Comparison of ENCODE assay signal across 8 mouse cellular contexts in the genomic region with DNA sequence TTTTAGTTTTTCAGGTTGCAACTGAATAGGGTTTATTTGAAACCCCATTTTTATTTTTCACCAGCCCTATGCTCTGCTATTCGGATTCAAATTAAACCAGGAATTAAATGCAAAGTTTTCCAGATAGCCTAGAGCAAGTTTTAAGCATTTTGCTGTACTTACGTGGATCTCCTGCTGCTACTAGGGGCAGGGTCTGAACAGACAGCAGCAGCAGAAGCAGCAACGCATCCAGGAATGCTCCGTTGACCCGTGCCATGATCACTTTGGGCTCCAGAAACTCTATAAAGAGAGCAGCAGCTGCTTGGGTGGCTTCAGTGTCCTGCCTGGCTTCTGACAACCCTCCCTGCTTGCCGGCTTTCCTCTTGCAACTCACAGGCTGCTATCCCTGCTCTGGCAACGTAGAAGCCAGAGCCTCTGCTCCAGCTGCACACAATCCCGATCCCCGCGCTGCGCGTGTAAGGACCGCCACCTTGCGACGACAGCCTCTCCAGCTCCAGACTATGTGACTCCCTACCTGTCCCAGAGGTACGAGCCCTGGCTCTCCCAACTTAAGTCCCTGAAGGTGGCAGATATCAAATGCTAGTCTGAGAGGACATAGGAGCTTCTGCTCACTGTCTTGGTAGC. TPM values are rescaled to one million over a fixed set of nuclear protein-coding genes. Genes with fewer than 3 reads are reported as not detected.
A peak's percentile ranks its signal among the peaks of the same experiment; 100 is the strongest.
DNase-seq lines count a peak whose midpoint lies in the region; ATAC-seq lines count a peak whose summit lies in the region.

Gene Cntnap3 (minus strand): TSS at position 371 of the 624 bp plus-strand sequence.

- no peaks in the 10 kb centered on the region for H3K4me1 ChIP-seq in embryonic facial prominence, embryonic 13.5 days
- H3K4me1 ChIP-seq in intestine, embryonic 16.5 days (ENCODE audit: control insufficient read depth, insufficient read depth, low read length), result no peaks in the 10 kb centered on the region
- H3K4me1 ChIP-seq in limb, embryonic 12.5 days (replicated peaks), result no peaks in the 10 kb centered on the region

- H3K4me3 ChIP-seq in embryonic facial prominence, embryonic 13.5 days, result 0 out of 2 replicates have a peak within 1 kb of the TSS, but pooled peaks have one; percentile 17
- peak within 1 kb of the TSS; percentile 20; the same call in 1 of the 2 replicates for H3K4me3 ChIP-seq in intestine, embryonic 16.5 days (ENCODE audit: low read length)
- H3K4me3 ChIP-seq in limb, embryonic 12.5 days (replicated peaks), result peak within 1 kb of the TSS; percentile 26

- WGBS in embryonic facial prominence, embryonic 13.5 days, result 7% methylated on average over 16 of the region's 16 CpGs
- WGBS in intestine, embryonic 16.5 days, result 11% methylated on average over 16 of the region's 16 CpGs
- WGBS in limb, embryonic 12.5 days, result 10% methylated on average over 16 of the region's 16 CpGs

- DNase-seq in kidney, adult 9 months, result peak; percentile 7
- DNase-seq in kidney, adult 8-10 months, result no peak
- peak; percentile 50 for DNase-seq in retina, embryonic 14.5 days (ENCODE audit: low spot score)
- no peak for DNase-seq in urinary bladder, postnatal 25 days (ENCODE audit: low spot score)

- H3K27me3 ChIP-seq in embryonic facial prominence, embryonic 13.5 days, result no peaks in the 10 kb centered on the region
- no peaks in the 10 kb centered on the region for H3K27me3 ChIP-seq in intestine, embryonic 16.5 days (replicated peaks; ENCODE audit: control insufficient read depth, insufficient read depth, low read length)
- H3K27me3 ChIP-seq in limb, embryonic 12.5 days, result 0 out of 2 replicates have a peak, but pooled peaks cover 3% of the 10 kb centered on the region

- no peaks in the 10 kb centered on the region; the same call in 1 of the 2 replicates for H3K9me3 ChIP-seq in embryonic facial prominence, embryonic 13.5 days
- no peaks in the 10 kb centered on the region for H3K9me3 ChIP-seq in intestine, embryonic 16.5 days (ENCODE audit: control insufficient read depth, low read length)
- H3K9me3 ChIP-seq in limb, embryonic 12.5 days, result peaks cover 6% of the 10 kb centered on the region; the same call in 1 of the 2 replicates

- no peaks in the 10 kb centered on the region for H3K36me3 ChIP-seq in embryonic facial prominence, embryonic 13.5 days
- H3K36me3 ChIP-seq in intestine, embryonic 16.5 days (ENCODE audit: control insufficient read depth, insufficient read depth, low read length), result no peaks in the 10 kb centered on the region
- no peaks in the 10 kb centered on the region for H3K36me3 ChIP-seq in limb, embryonic 12.5 days

- H3K9ac ChIP-seq in embryonic facial prominence, embryonic 13.5 days, result no peak within 1 kb of the TSS
- no peak within 1 kb of the TSS for H3K9ac ChIP-seq in intestine, embryonic 16.5 days (ENCODE audit: low read depth, low read length)
- H3K9ac ChIP-seq in limb, embryonic 12.5 days (replicated peaks), result 0 out of 2 replicates have a peak within 1 kb of the TSS, but pooled peaks have one; percentile 34

- H3K27ac ChIP-seq in embryonic facial prominence, embryonic 13.5 days, result no peak within 1 kb of the TSS
- no peak within 1 kb of the TSS for H3K27ac ChIP-seq in intestine, embryonic 16.5 days (ENCODE audit: low read length)
- no peak within 1 kb of the TSS for H3K27ac ChIP-seq in limb, embryonic 12.5 days

- no peak for ATAC-seq in embryonic facial prominence, embryonic 13.5 days (ENCODE audit: insufficient number of reproducible peaks, insufficient read depth, low FRiP score, low TSS enrichment, low read depth)
- ATAC-seq in intestine, embryonic 16.5 days, result peak; percentile 80
- ATAC-seq in limb, embryonic 12.5 days (ENCODE audit: insufficient number of reproducible peaks, insufficient read depth, low FRiP score, low TSS enrichment, low read depth), result peak; percentile 87; the same call in 1 of the 2 replicates
- ATAC-seq in megakaryocyte progenitor cell, adult 5-6 weeks (replicated peaks; ENCODE audit: poor library complexity), result no peak

- peak within 1 kb of the TSS; percentile 47 for H3K4me2 ChIP-seq in embryonic facial prominence, embryonic 13.5 days
- 0 out of 2 replicates have a peak within 1 kb of the TSS, but pooled peaks have one; percentile 17 for H3K4me2 ChIP-seq in intestine, embryonic 16.5 days (ENCODE audit: low read depth, low read length)
- H3K4me2 ChIP-seq in limb, embryonic 12.5 days, result peak within 1 kb of the TSS; percentile 45

RNA-seq across cellular contexts. Expression of gene Cntnap3, which starts in this region (rescaled TPM):
- 0.17 and 0.25 TPM in 2 replicates for polyA plus RNA-seq in embryonic facial prominence, embryonic 13.5 days (2015; fragmentation: Nextera tagmentation; extraction: Ambion mirVana)
- 0.94 and 1.1 TPM in 2 replicates for polyA plus RNA-seq in intestine, embryonic 16.5 days (2015; fragmentation: Nextera tagmentation; extraction: Ambion mirVana)
- polyA plus RNA-seq in limb, embryonic 12.5 days (2016; fragmentation: Nextera tagmentation; extraction: Ambion mirVana), result 1.4 and 2.5 TPM in 2 replicates
- total RNA-seq in megakaryocyte progenitor cell, adult 5-6 weeks (2015), result not detected in 2 replicates
- not detected in 2 replicates for total RNA-seq in megakaryocyte progenitor cell, adult 5-6 weeks (2017)

Comparison
In these comparisons a context has a peak if more than half of its experiments do, and no peak if none do; other contexts are left out.
1. DNase-seq: peak in kidney, adult 9 months (single experiment) and retina, embryonic 14.5 days (single experiment); none in kidney, adult 8-10 months (0 of 2) and urinary bladder, postnatal 25 days (single experiment).
2. ATAC-seq: peak in intestine, embryonic 16.5 days (single experiment) and limb, embryonic 12.5 days (single experiment); none in embryonic facial prominence, embryonic 13.5 days (single experiment) and megakaryocyte progenitor cell, adult 5-6 weeks (single experiment).
3. Peak in every context shown above with its lines, with median percentiles within 50 percentile points of each other: H3K4me2 ChIP-seq and H3K4me3 ChIP-seq.